Mouse (Mus musculus) intestine, postnatal 0 days (tissue): ENCODE data around the gene Spag7. TPM values are rescaled to one million over a fixed set of nuclear protein-coding genes. Genes with fewer than 3 reads are reported as not detected.

Experiments
- ATAC-seq: fragments of 200-750 bp; cut with Nextera tagmentation; 2 replicates; pipeline ENCODE4 v1.8.0; 2017; ENCODE audit warnings: mild to moderate bottlenecking, moderate TSS enrichment, moderate library complexity
- H3K27ac ChIP-seq: fragments of 300-500 bp; sonication (generic); 2 replicates; pipeline ENCODE4 v1.5.1; 2014; ENCODE audit warnings: mild to moderate bottlenecking, low read depth, low read length, moderate library complexity
- H3K27me3 ChIP-seq: fragments of 300-500 bp; sonication (generic); replicated peaks from 2 replicates; pipeline ENCODE4 v1.6.1; 2014; ENCODE audit warnings: low read length, mixed read lengths; ENCODE audit not compliant: control insufficient read depth, insufficient read depth
- H3K36me3 ChIP-seq: fragments of 300-500 bp; sonication (generic); 2 replicates; pipeline ENCODE4 v1.6.1; 2014; ENCODE audit warnings: mild to moderate bottlenecking, moderate library complexity; ENCODE audit not compliant: control insufficient read depth, insufficient read depth
- H3K4me1 ChIP-seq: fragments of 300-500 bp; sonication (generic); replicated peaks from 2 replicates; pipeline ENCODE4 v1.6.1; 2014; ENCODE audit warnings: antibody characterized with exemption, low read length, mixed read lengths; ENCODE audit not compliant: control insufficient read depth, insufficient read depth
- H3K4me2 ChIP-seq: fragments of 300-500 bp; sonication (generic); replicated peaks from 2 replicates; pipeline ENCODE4 v1.6.1; 2014; ENCODE audit warnings: low read depth, mild to moderate bottlenecking, moderate library complexity
- H3K4me3 ChIP-seq: fragments of 300-500 bp; sonication (generic); 2 replicates; pipeline ENCODE4 v1.5.1; 2014; ENCODE audit warnings: low read depth, low read length
- H3K9ac ChIP-seq: fragments of 300-500 bp; sonication (generic); 2 replicates; pipeline ENCODE4 v1.6.1; 2014; ENCODE audit warnings: mild to moderate bottlenecking, low read depth, low read length
- H3K9me3 ChIP-seq: fragments of 300-500 bp; sonication (generic); 2 replicates; pipeline ENCODE4 v1.6.1; 2016; ENCODE audit warnings: mixed run types; ENCODE audit not compliant: control insufficient read depth
- CTCF ChIP-seq: sonication (generic); IDR thresholded peaks from 2 replicates; pipeline ENCODE4 v1.5.1; 2016; ENCODE audit warnings: low read depth, mild to moderate bottlenecking, control low read depth, antibody characterized with exemption, moderate library complexity
- WGBS: fragments of 180-500 bp; shearing (Covaris S2); extraction: QIAGEN DNeasy Blood & Tissue Kit; methylation state at CpG from one replicate; pipeline ENCODE4 v1.1.7; 2014; 5-methylcytosine and 5-hydroxymethylcytosine counted together
- polyA plus RNA-seq: library from polyadenylated mRNA; unstranded; fragments of >200 nt; fragmentation: Nextera tagmentation; extraction: Ambion mirVana; gene quantifications from 2 replicates; pipeline ENCODE4 v1.2.1, GENCODE M21; 2015

Gene Spag7
- 61.3 and 66.2 TPM in 2 replicates for polyA plus RNA-seq

GRCm38 (mm10) chr11:70668771-70669505, at the start of gene Spag7:
Spag7 (minus strand) TSS chr11:70669416.
- no peak for TF ChIP-seq CTCF
- under 1% methylated on average over 44 of the region's 44 CpGs for whole genome bisulfite sequencing
- no peaks in the 10 kb centered on the region for H3K27me3 ChIP-seq
- H3K36me3 ChIP-seq: peaks cover 40% of the 10 kb centered on the region
- H3K4me1 ChIP-seq: no peaks in the 10 kb centered on the region
- H3K27ac ChIP-seq: peak within 1 kb of the TSS; percentile 88
- peak; percentile 98 for ATAC-seq
- peak within 1 kb of the TSS; percentile 59 for H3K9ac ChIP-seq
- peak within 1 kb of the TSS; percentile 93 for H3K4me2 ChIP-seq
- H3K9me3 ChIP-seq: no peaks in the 10 kb centered on the region
- peak within 1 kb of the TSS; percentile 63 for H3K4me3 ChIP-seq

- Histone ChIP-seq H3K9me3 (no peaks in the 10 kb centered on the region), H3K4me1 (no peaks in the 10 kb centered on the region), H3K36me3 (peaks cover 82% of the 10 kb centered on the region), H3K4me2 (no peak overlapping the region), H3K27ac (no peak overlapping the region), H3K9ac (no peak overlapping the region), H3K27me3 (no peaks in the 10 kb centered on the region), H3K4me3 (no peak overlapping the region)
- 81% methylated on average over 5 of the region's 5 CpGs for WGBS
- no peak for ATAC-seq
- TF ChIP-seq CTCF: no peak
Measured at GRCm38 (mm10) chr11:70718481-70718880, 49.3 kb upstream of the Spag7 start.

- Histone ChIP-seq H3K36me3 (peaks cover 75% of the 10 kb centered on the region), H3K9ac (no peak overlapping the region), H3K9me3 (no peaks in the 10 kb centered on the region), H3K4me3 (no peak overlapping the region), H3K4me2 (no peak overlapping the region), H3K4me1 (no peaks in the 10 kb centered on the region), H3K27me3 (no peaks in the 10 kb centered on the region), H3K27ac (no peak overlapping the region)
- 78% methylated on average over 6 of the region's 6 CpGs for WGBS
- TF ChIP-seq CTCF: no peak
- ATAC-seq: no peak
Measured at GRCm38 (mm10) chr11:70715832-70716231, 46.6 kb upstream of the Spag7 start.

GRCm38 (mm10) chr11:70713222-70713621, 44.0 kb upstream of the Spag7 start:
- H3K4me1 ChIP-seq: no peaks in the 10 kb centered on the region
- ATAC-seq: 0 out of 2 replicates have a peak, but pooled peaks have one; percentile 31
- H3K9me3 ChIP-seq: no peaks in the 10 kb centered on the region
- H3K27ac ChIP-seq: no peak overlapping the region
- WGBS: 50% methylated on average over 6 of the region's 6 CpGs
- H3K9ac ChIP-seq: no peak overlapping the region
- no peaks in the 10 kb centered on the region for H3K27me3 ChIP-seq
- TF ChIP-seq CTCF: no peak
- H3K4me2 ChIP-seq: no peak overlapping the region
- no peak overlapping the region for H3K4me3 ChIP-seq
- H3K36me3 ChIP-seq: peaks cover 77% of the 10 kb centered on the region

- no peaks in the 10 kb centered on the region for H3K27me3 ChIP-seq
- ATAC-seq: no peak
- no peaks in the 10 kb centered on the region for H3K4me1 ChIP-seq
- no peak overlapping the region for H3K27ac ChIP-seq
- WGBS: 92% methylated on average over 10 of the region's 10 CpGs
- H3K9ac ChIP-seq: no peak overlapping the region
- H3K9me3 ChIP-seq: no peaks in the 10 kb centered on the region
- H3K36me3 ChIP-seq: peaks cover 76% of the 10 kb centered on the region
- no peak overlapping the region for H3K4me2 ChIP-seq
- TF ChIP-seq CTCF: no peak
- H3K4me3 ChIP-seq: no peak overlapping the region
Measured at GRCm38 (mm10) chr11:70711026-70711425, 41.8 kb upstream of the Spag7 start.

- peak; percentile 28; the same call in 1 of the 2 replicates for ATAC-seq
- Histone ChIP-seq H3K4me1 (peaks cover 4% of the 10 kb centered on the region), H3K27ac (no peak overlapping the region), H3K36me3 (peaks cover 77% of the 10 kb centered on the region), H3K27me3 (no peaks in the 10 kb centered on the region), H3K4me3 (no peak overlapping the region), H3K9me3 (no peaks in the 10 kb centered on the region), H3K4me2 (no peak overlapping the region), H3K9ac (0 out of 2 replicates have a peak overlapping the region, but pooled peaks have one; percentile 3)
- 65% methylated on average over 3 of the region's 3 CpGs for WGBS
- TF ChIP-seq CTCF: no peak
Measured at GRCm38 (mm10) chr11:70706127-70706526, 36.9 kb upstream of the Spag7 start.
